In the genomic region with DNA sequence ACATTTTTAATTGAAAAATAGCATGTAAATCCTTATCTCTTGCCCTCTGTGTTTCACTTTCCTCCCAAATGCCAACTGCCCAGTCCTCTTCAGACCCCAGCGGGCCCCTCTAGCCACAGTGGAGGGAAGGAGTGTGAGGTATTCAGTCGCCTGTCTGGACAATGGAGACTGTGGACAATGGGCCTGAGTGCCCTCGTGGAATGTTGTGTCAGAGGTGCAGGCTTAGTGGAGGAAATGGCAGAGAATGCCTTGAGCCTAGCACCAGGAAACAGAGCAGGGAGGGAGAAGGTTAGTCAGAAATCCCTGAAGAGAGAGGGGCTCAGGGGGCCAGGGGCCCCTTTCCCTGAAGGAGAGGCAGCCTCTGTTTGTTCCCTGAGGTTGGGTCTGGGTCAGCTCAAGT, we compare ENCODE assay signal across 10 mouse cellular contexts.
DNase-seq lines count a peak whose midpoint lies in the region; ATAC-seq and TF ChIP-seq lines count a peak whose summit lies in the region.
"Had no signal": no experiment of that assay in that cellular context is flagged by ENCODE, and none has a peak within 500 bp of the region (broad histone marks: within the 10 kb centered on the region; RNA-seq: fewer than 3 reads in every experiment).

No protein-coding gene starts in this region.

- H3K27ac ChIP-seq in forebrain, embryonic 10.5 days, result peak overlapping the region; percentile 87
- H3K27ac ChIP-seq in forebrain, postnatal 0 days (ENCODE audit: low read depth, low read length), result no peak overlapping the region
- H3K27ac ChIP-seq in kidney, embryonic 14.5 days (ENCODE audit: low read depth, low read length), result peak overlapping the region; percentile 44
- H3K27ac ChIP-seq in stomach, embryonic 14.5 days (ENCODE audit: low read length), result peak overlapping the region; percentile 27; the same call in 1 of the 2 replicates
- H3K27ac ChIP-seq in stomach, postnatal 0 days (replicated peaks), result no peak overlapping the region
- H3K27ac ChIP-seq: liver, embryonic 15.5 days had no signal

- H3K9ac ChIP-seq in forebrain, postnatal 0 days, result no peak overlapping the region
- no peak overlapping the region for H3K9ac ChIP-seq in kidney, embryonic 14.5 days (ENCODE audit: low read depth, low read length)
- no peak overlapping the region for H3K9ac ChIP-seq in stomach, embryonic 14.5 days (replicated peaks; ENCODE audit: low read depth, low read length)
- no peak overlapping the region for H3K9ac ChIP-seq in stomach, postnatal 0 days (ENCODE audit: low read length)
- H3K9ac ChIP-seq: liver, embryonic 15.5 days had no signal

- TF ChIP-seq EP300 in stomach, postnatal 0 days (optimal IDR thresholded peaks at IDR 0.05), result no peak

- no peaks in the 10 kb centered on the region for H3K27me3 ChIP-seq in forebrain, embryonic 10.5 days (ENCODE audit: poor library complexity, severe bottlenecking)
- no peaks in the 10 kb centered on the region for H3K27me3 ChIP-seq in forebrain, postnatal 0 days (ENCODE audit: insufficient read depth, low read length)
- H3K27me3 ChIP-seq in kidney, embryonic 14.5 days (ENCODE audit: control insufficient read depth, insufficient read depth, low read length), result no peaks in the 10 kb centered on the region
- no peaks in the 10 kb centered on the region for H3K27me3 ChIP-seq in stomach, embryonic 14.5 days (ENCODE audit: control insufficient read depth, insufficient read depth, low read length)
- no peaks in the 10 kb centered on the region for H3K27me3 ChIP-seq in stomach, postnatal 0 days (ENCODE audit: control insufficient read depth, insufficient read depth, low read length)
- H3K27me3 ChIP-seq: liver, embryonic 15.5 days had no signal

- no peaks in the 10 kb centered on the region for H3K9me3 ChIP-seq in forebrain, embryonic 10.5 days
- no peaks in the 10 kb centered on the region for H3K9me3 ChIP-seq in forebrain, postnatal 0 days (ENCODE audit: low read length)
- no peaks in the 10 kb centered on the region for H3K9me3 ChIP-seq in kidney, embryonic 14.5 days (ENCODE audit: control insufficient read depth, low read length)
- H3K9me3 ChIP-seq in stomach, embryonic 14.5 days (ENCODE audit: control insufficient read depth, low read depth, low read length), result no peaks in the 10 kb centered on the region
- no peaks in the 10 kb centered on the region for H3K9me3 ChIP-seq in stomach, postnatal 0 days (ENCODE audit: control insufficient read depth, low read length)
- H3K9me3 ChIP-seq: liver, embryonic 15.5 days had no signal

- no peak overlapping the region for H3K4me3 ChIP-seq in forebrain, embryonic 10.5 days
- H3K4me3 ChIP-seq in forebrain, postnatal 0 days (ENCODE audit: low read depth, low read length), result no peak overlapping the region
- H3K4me3 ChIP-seq in kidney, embryonic 14.5 days (ENCODE audit: low read length), result no peak overlapping the region
- no peak overlapping the region for H3K4me3 ChIP-seq in stomach, embryonic 14.5 days (ENCODE audit: low read depth, low read length)
- H3K4me3 ChIP-seq in stomach, postnatal 0 days (ENCODE audit: low read depth, low read length), result no peak overlapping the region
- H3K4me3 ChIP-seq: liver, embryonic 15.5 days had no signal

- DNase-seq in forebrain, embryonic 10.5 days (ENCODE audit: extremely low spot score, low spot score), result peak; percentile 57
- DNase-seq in forebrain, postnatal 0 days, result no peak
- DNase-seq in kidney, adult 11 months, result no peak
- DNase-seq in stomach, postnatal 0 days (ENCODE audit: low spot score), result no peak
- DNase-seq in left cerebral cortex, adult 8-10 months (ENCODE audit: low spot score in 2 of 2), result no peak
- DNase-seq in cerebellum, adult 9-11 months, result no peak
- DNase-seq: thymus, postnatal 4 days had no signal

- no peak overlapping the region for H3K4me2 ChIP-seq in forebrain, postnatal 0 days (ENCODE audit: low read depth)
- H3K4me2 ChIP-seq in kidney, embryonic 14.5 days (replicated peaks; ENCODE audit: low read depth, low read length), result no peak overlapping the region
- H3K4me2 ChIP-seq in stomach, embryonic 14.5 days (replicated peaks; ENCODE audit: low read depth, low read length), result no peak overlapping the region
- no peak overlapping the region for H3K4me2 ChIP-seq in stomach, postnatal 0 days (replicated peaks; ENCODE audit: low read depth)
- H3K4me2 ChIP-seq: liver, embryonic 15.5 days had no signal

- H3K4me1 ChIP-seq in forebrain, embryonic 10.5 days, result peaks cover 69% of the 10 kb centered on the region
- no peaks in the 10 kb centered on the region for H3K4me1 ChIP-seq in forebrain, postnatal 0 days (ENCODE audit: insufficient read depth)
- H3K4me1 ChIP-seq in kidney, embryonic 14.5 days (ENCODE audit: control insufficient read depth, insufficient read depth, low read length), result peaks cover 66% of the 10 kb centered on the region
- peaks cover 43% of the 10 kb centered on the region for H3K4me1 ChIP-seq in stomach, embryonic 14.5 days (ENCODE audit: control insufficient read depth, insufficient read depth, low read length)
- H3K4me1 ChIP-seq in stomach, postnatal 0 days (replicated peaks; ENCODE audit: control insufficient read depth, insufficient read depth), result peaks cover 6% of the 10 kb centered on the region

- 15% methylated on average over 3 of the region's 3 CpGs for WGBS in forebrain, embryonic 10.5 days
- 15% methylated on average over 3 of the region's 3 CpGs for WGBS in forebrain, postnatal 0 days
- 22% methylated on average over 3 of the region's 3 CpGs for WGBS in kidney, embryonic 14.5 days
- 48% methylated on average over 3 of the region's 3 CpGs for WGBS in stomach, embryonic 14.5 days
- WGBS in stomach, postnatal 0 days, result 39% methylated on average over 3 of the region's 3 CpGs

- no peak for TF ChIP-seq CTCF in forebrain, postnatal 0 days (IDR thresholded peaks at IDR 0.05; ENCODE audit: low read depth)
- TF ChIP-seq CTCF in stomach, postnatal 0 days (IDR thresholded peaks at IDR 0.05; ENCODE audit: low read depth), result no peak

- H3K36me3 ChIP-seq in forebrain, embryonic 10.5 days (replicated peaks), result no peaks in the 10 kb centered on the region
- H3K36me3 ChIP-seq in forebrain, postnatal 0 days (ENCODE audit: insufficient read depth), result no peaks in the 10 kb centered on the region
- H3K36me3 ChIP-seq in kidney, embryonic 14.5 days (ENCODE audit: control insufficient read depth, insufficient read depth, low read length), result no peaks in the 10 kb centered on the region
- H3K36me3 ChIP-seq in stomach, embryonic 14.5 days (ENCODE audit: control insufficient read depth, insufficient read depth, low read length), result no peaks in the 10 kb centered on the region
- H3K36me3 ChIP-seq in stomach, postnatal 0 days (ENCODE audit: control insufficient read depth, insufficient read depth, low read length), result no peaks in the 10 kb centered on the region
- H3K36me3 ChIP-seq: liver, embryonic 15.5 days had no signal

- ATAC-seq in forebrain, postnatal 0 days, result no peak
- ATAC-seq in kidney, embryonic 14.5 days (ENCODE audit: low FRiP score, low TSS enrichment), result no peak
- ATAC-seq in stomach, embryonic 14.5 days (ENCODE audit: insufficient number of reproducible peaks, insufficient read depth, low FRiP score, low read depth), result no peak
- no peak for ATAC-seq in stomach, postnatal 0 days (ENCODE audit: low FRiP score, low TSS enrichment)

Comparison
In these comparisons a context has a peak if more than half of its experiments do, and no peak if none do; other contexts are left out.
1. H3K27ac ChIP-seq: peak in forebrain, embryonic 10.5 days (single experiment), kidney, embryonic 14.5 days (single experiment) and stomach, embryonic 14.5 days (single experiment); none in forebrain, postnatal 0 days (single experiment) and stomach, postnatal 0 days (single experiment).